Mouse (Mus musculus) ES-E14 (cell line): ENCODE results near the gene Gabrb2. TPM values are rescaled to one million over a fixed set of nuclear protein-coding genes. Genes with fewer than 3 reads are reported as not detected.

ENCODE experiments used
- DNase-seq: peaks from one replicate; pipeline ENCODE4 v3.0.0-alpha.2; 2013; ENCODE audit warnings: low read depth, low spot score
- H3K27ac ChIP-seq: 2 replicates; pipeline ENCODE4 v1.5.1; 2012; ENCODE audit warnings: low read depth, mild to moderate bottlenecking, low read length, moderate library complexity, mixed read lengths; ENCODE audit not compliant: poor library complexity, insufficient read depth, severe bottlenecking
- H3K36me3 ChIP-seq: 2 replicates; pipeline ENCODE4 v1.6.1; 2012; ENCODE audit warnings: mild to moderate bottlenecking, low read length, moderate library complexity, mixed read lengths; ENCODE audit not compliant: control insufficient read depth, poor library complexity, insufficient read depth, severe bottlenecking
- H3K4me1 ChIP-seq, 2 experiments: fragments of 150-350 bp in 1 of 2; sonication (generic) in 1 of 2; 2 replicates each; pipeline ENCODE4 v1.6.1; 2012; ENCODE audit warnings: low read length in 2 of 2, mild to moderate bottlenecking in 1 of 2, mixed read lengths in 1 of 2; ENCODE audit not compliant: control insufficient read depth in 2 of 2, insufficient read depth in 2 of 2, poor library complexity in 1 of 2
- H3K4me3 ChIP-seq, 2 experiments: fragments of 150-350 bp in 1 of 2; sonication (generic) in 1 of 2; 2 replicates each; pipeline ENCODE4 v1.5.1; 2012; ENCODE audit warnings: low read length in 2 of 2, low read depth in 1 of 2, mild to moderate bottlenecking in 1 of 2, mixed read lengths in 1 of 2; ENCODE audit not compliant: insufficient read depth in 1 of 2, poor library complexity in 1 of 2, severe bottlenecking in 1 of 2
- H3K9ac ChIP-seq: 2 replicates; pipeline ENCODE4 v1.6.1; 2012; ENCODE audit warnings: low read depth, mild to moderate bottlenecking, low read length, mixed read lengths; ENCODE audit not compliant: poor library complexity, insufficient read depth, severe bottlenecking
- H3K9me3 ChIP-seq: fragments of 150-350 bp; sonication (generic); 2 replicates; pipeline ENCODE4 v1.6.1; 2012; ENCODE audit warnings: low read depth, mild to moderate bottlenecking, low read length; ENCODE audit not compliant: control insufficient read depth, insufficient read depth
- CHD2 ChIP-seq: IDR thresholded peaks from 2 replicates; pipeline ENCODE4 v1.6.1; 2014; ENCODE audit warnings: mild to moderate bottlenecking, low read depth, low read length, inconsistent platforms
- HCFC1 ChIP-seq: IDR thresholded peaks from 2 replicates; pipeline ENCODE4 v1.6.1; 2012; ENCODE audit warnings: low read length, inconsistent platforms, borderline replicate concordance; ENCODE audit not compliant: insufficient read depth
- MAFK ChIP-seq: IDR thresholded peaks from 2 replicates; pipeline ENCODE4 v1.6.1; 2014; ENCODE audit warnings: mild to moderate bottlenecking, low read depth, low read length, inconsistent platforms; ENCODE audit not compliant: insufficient read depth
- ZC3H11A ChIP-seq: IDR thresholded peaks from 2 replicates; pipeline ENCODE4 v1.6.1; 2012; ENCODE audit warnings: low read depth, mild to moderate bottlenecking, inconsistent platforms, low read length, borderline replicate concordance
- ZNF384 ChIP-seq: IDR thresholded peaks from 2 replicates; pipeline ENCODE4 v1.6.1; 2012; ENCODE audit warnings: low read depth, low read length, inconsistent platforms
- in situ Hi-C, 2 experiments: fragments of 600-800 bp; cut with MboI; formaldehyde crosslinking; loops; one replicate each; pipeline ENCODE4 v1.15.1; 2025; ENCODE audit warnings: low sequenced_read_pairs in 2 of 2, inconsistent platforms in 1 of 2; ENCODE audit not compliant: unreplicated experiment in 2 of 2
- total RNA-seq: library from RNA; depleted of rRNA; stranded (reverse); fragments of 300-350 nt; gene quantifications from 2 replicates; pipeline ENCODE4 v1.2.3, GENCODE M21; 2012

Gabrb2 gene
- total RNA-seq, 1 experiment, result 0.13 TPM

- no peaks in the 10 kb centered on the region for H3K9me3 ChIP-seq
- in situ Hi-C loops, result no loop called here
- no peak for DNase-seq
These were observed 55.0 kb downstream of the Gabrb2 start for GRCm38 (mm10) chr11:42474523-42474922.

GRCm38 (mm10) chr11:42487625-42488024 is 68.1 kb downstream of the Gabrb2 start:
- in situ Hi-C loops, result no loop called here
- DNase-seq, result no peak
- Histone ChIP-seq H3K27ac (no peak overlapping the region), H3K36me3 (no peaks in the 10 kb centered on the region), H3K9ac (no peak overlapping the region), H3K4me1 (no peaks in the 10 kb centered on the region), H3K9me3 (no peaks in the 10 kb centered on the region), H3K4me3 (no peak overlapping the region)
- TF ChIP-seq CHD2 (no peak), ZC3H11A (no peak), HCFC1 (no peak), ZNF384 (no peak), MAFK (no peak)

More at GRCm38 (mm10) chr11:42474523-42474922, 55.0 kb downstream of the Gabrb2 start:
- Histone ChIP-seq H3K27ac (no peak overlapping the region), H3K4me1 (no peaks in the 10 kb centered on the region), H3K9ac (no peak overlapping the region), H3K4me3 (no peak overlapping the region), H3K36me3 (no peaks in the 10 kb centered on the region)
- TF ChIP-seq ZNF384 (no peak), HCFC1 (no peak), ZC3H11A (no peak), CHD2 (no peak), MAFK (no peak)

- no peak for TF ChIP-seq MAFK
- no peak for TF ChIP-seq ZNF384
- no peaks in the 10 kb centered on the region for H3K9me3 ChIP-seq
- no peak for DNase-seq
- no peaks in the 10 kb centered on the region for H3K4me1 ChIP-seq
- in situ Hi-C loops, result no loop called here
- no peaks in the 10 kb centered on the region for H3K36me3 ChIP-seq
- H3K9ac ChIP-seq, result no peak overlapping the region
- H3K4me3 ChIP-seq, result no peak overlapping the region
- H3K27ac ChIP-seq, result no peak overlapping the region
These were observed 81.6 kb downstream of the Gabrb2 start for GRCm38 (mm10) chr11:42501166-42501565.

- no peaks in the 10 kb centered on the region for H3K36me3 ChIP-seq
- no peak for DNase-seq
- no peaks in the 10 kb centered on the region for H3K4me1 ChIP-seq
- H3K27ac ChIP-seq, result no peak overlapping the region
- H3K9me3 ChIP-seq, result no peaks in the 10 kb centered on the region
- in situ Hi-C loops, result no loop called here
- no peak overlapping the region for H3K9ac ChIP-seq
- H3K4me3 ChIP-seq, result no peak overlapping the region
- no peak for TF ChIP-seq HCFC1
- no peak for TF ChIP-seq MAFK
- no peak for TF ChIP-seq ZC3H11A
- no peak for TF ChIP-seq ZNF384
- no peak for TF ChIP-seq CHD2
These were observed 85.9 kb downstream of the Gabrb2 start for GRCm38 (mm10) chr11:42505436-42505835.

GRCm38 (mm10) chr11:42505911-42506310 is 86.4 kb downstream of the Gabrb2 start:
- no peak for TF ChIP-seq CHD2
- TF ChIP-seq MAFK, result no peak
- no peak for TF ChIP-seq HCFC1
- TF ChIP-seq ZC3H11A, result no peak
- no peak for TF ChIP-seq ZNF384
- Histone ChIP-seq H3K4me3 (no peak overlapping the region), H3K27ac (no peak overlapping the region), H3K4me1 (no peaks in the 10 kb centered on the region), H3K9me3 (no peaks in the 10 kb centered on the region), H3K9ac (no peak overlapping the region), H3K36me3 (no peaks in the 10 kb centered on the region)
- no peak for DNase-seq
- in situ Hi-C loops, result no loop called here
